Mouse (Mus musculus) kidney, adult 2 months (tissue): ENCODE measurements around the gene Fxyd6. TPM values are rescaled to one million over a fixed set of nuclear protein-coding genes. Genes with fewer than 3 reads are reported as not detected.

ENCODE experiments used
- DNase-seq: peaks from one replicate; pipeline ENCODE4 v3.0.0; 2021
- H3K27ac ChIP-seq: fragments of 200-500 bp; 2 replicates; pipeline ENCODE4 v1.5.1; 2012; ENCODE audit warnings: low read depth, low read length, control low read depth, inconsistent platforms; ENCODE audit not compliant: insufficient read depth
- H3K27me3 ChIP-seq: fragments of 200-500 bp; replicated peaks from 2 replicates; pipeline ENCODE4 v1.6.1; 2012; ENCODE audit warnings: mild to moderate bottlenecking, moderate library complexity, low read length, inconsistent platforms; ENCODE audit not compliant: control insufficient read depth, insufficient read depth
- H3K36me3 ChIP-seq: fragments of 200-500 bp; 2 replicates; pipeline ENCODE4 v1.6.1; 2012; ENCODE audit warnings: mild to moderate bottlenecking, moderate library complexity, low read length, inconsistent platforms; ENCODE audit not compliant: control insufficient read depth, insufficient read depth
- H3K4me1 ChIP-seq: fragments of 200-500 bp; 2 replicates; pipeline ENCODE4 v1.6.1; 2011; ENCODE audit warnings: low read length; ENCODE audit not compliant: control insufficient read depth, insufficient read depth
- H3K4me3 ChIP-seq: fragments of 200-500 bp; 2 replicates; pipeline ENCODE4 v1.5.1; 2011; ENCODE audit warnings: mild to moderate bottlenecking, low read depth, low read length, control low read depth; ENCODE audit not compliant: insufficient read depth
- CTCF ChIP-seq: fragments of 200-500 bp; conservative IDR thresholded peaks from 2 replicates; pipeline ENCODE4 v1.5.1; 2011; ENCODE audit warnings: low read depth, mild to moderate bottlenecking, control low read depth, low read length, moderate library complexity, mixed read lengths; ENCODE audit not compliant: insufficient read depth, insufficient read length
- POLR2A ChIP-seq: fragments of 200-500 bp; IDR thresholded peaks from one replicate; pipeline ENCODE4 v1.6.1; 2011; ENCODE audit warnings: low read depth, low read length, control low read depth
- WGBS: fragments of 180-500 bp; shearing (Covaris S2); methylation state at CpG from one replicate; pipeline ENCODE4 v1.1.7; 2018; 5-methylcytosine and 5-hydroxymethylcytosine counted together
- polyA plus RNA-seq: library from polyadenylated mRNA; depleted of rRNA; stranded (reverse); fragments of >200 nt; gene quantifications from 2 replicates; pipeline ENCODE4 v1.2.3, GENCODE M21; 2012

Gene Fxyd6
- polyA plus RNA-seq, 1 experiment = 20.3 TPM

GRCm38 (mm10) chr9:45374988-45375502, 5.1 kb downstream of the Fxyd6 start:
- DNase-seq = no peak
- WGBS = 92% methylated on average over 6 of the region's 6 CpGs
- no peaks in the 10 kb centered on the region for H3K27me3 ChIP-seq
- H3K27ac ChIP-seq = no peak overlapping the region
- H3K4me3 ChIP-seq = no peak overlapping the region
- H3K36me3 ChIP-seq = no peaks in the 10 kb centered on the region
- H3K4me1 ChIP-seq = no peaks in the 10 kb centered on the region
- TF ChIP-seq POLR2A = no peak

GRCm38 (mm10) chr9:45376427-45376826, 6.4 kb downstream of the Fxyd6 start:
- Histone ChIP-seq H3K4me3 (no peak overlapping the region), H3K27ac (no peak overlapping the region), H3K4me1 (no peaks in the 10 kb centered on the region), H3K27me3 (no peaks in the 10 kb centered on the region), H3K36me3 (no peaks in the 10 kb centered on the region)
- WGBS = 50% methylated on average over 4 of the region's 4 CpGs
- DNase-seq = no peak
- TF ChIP-seq CTCF = no peak

GRCm38 (mm10) chr9:45376883-45377282, 6.9 kb downstream of the Fxyd6 start:
- Histone ChIP-seq H3K4me1 (no peaks in the 10 kb centered on the region), H3K27me3 (no peaks in the 10 kb centered on the region), H3K27ac (no peak overlapping the region), H3K36me3 (no peaks in the 10 kb centered on the region), H3K4me3 (no peak overlapping the region)
- TF ChIP-seq CTCF (no peak), POLR2A (no peak)
- no peak for DNase-seq
- WGBS = 80% methylated on average over 2 of the region's 2 CpGs

GRCm38 (mm10) chr9:45380411-45381251, 10.6 kb downstream of the Fxyd6 start:
- DNase-seq = no peak
- no peak overlapping the region for H3K27ac ChIP-seq
- no peaks in the 10 kb centered on the region for H3K4me1 ChIP-seq
- TF ChIP-seq CTCF (no peak), POLR2A (no peak)
- H3K4me3 ChIP-seq = no peak overlapping the region
- no peaks in the 10 kb centered on the region for H3K27me3 ChIP-seq
- H3K36me3 ChIP-seq = no peaks in the 10 kb centered on the region
- WGBS = 55% methylated on average over 10 of the region's 10 CpGs

- TF ChIP-seq POLR2A = no peak
- TF ChIP-seq CTCF = no peak
- H3K36me3 ChIP-seq = no peaks in the 10 kb centered on the region
- DNase-seq = no peak
- no peaks in the 10 kb centered on the region for H3K27me3 ChIP-seq
- H3K27ac ChIP-seq = no peak overlapping the region
- no peaks in the 10 kb centered on the region for H3K4me1 ChIP-seq
- WGBS = 68% methylated on average over 5 of the region's 5 CpGs
- H3K4me3 ChIP-seq = no peak overlapping the region
These were observed 12.4 kb downstream of the Fxyd6 start for GRCm38 (mm10) chr9:45382336-45382735.

- H3K4me3 ChIP-seq = no peak overlapping the region
- no peaks in the 10 kb centered on the region for H3K4me1 ChIP-seq
- DNase-seq = no peak
- no peaks in the 10 kb centered on the region for H3K36me3 ChIP-seq
- WGBS = 85% methylated on average over 5 of the region's 5 CpGs
- H3K27ac ChIP-seq = no peak overlapping the region
- no peaks in the 10 kb centered on the region for H3K27me3 ChIP-seq
- TF ChIP-seq POLR2A (no peak), CTCF (no peak)
These were observed 12.8 kb downstream of the Fxyd6 start for GRCm38 (mm10) chr9:45382834-45383233.

- WGBS = 92% methylated on average over 6 of the region's 6 CpGs
- DNase-seq = no peak
- TF ChIP-seq POLR2A = no peak
- TF ChIP-seq CTCF = no peak
These were observed 13.9 kb downstream of the Fxyd6 start for GRCm38 (mm10) chr9:45383883-45384282.

More at GRCm38 (mm10) chr9:45383883-45384282, 13.9 kb downstream of the Fxyd6 start:
- Histone ChIP-seq H3K4me1 (no peaks in the 10 kb centered on the region), H3K4me3 (no peak overlapping the region), H3K36me3 (no peaks in the 10 kb centered on the region), H3K27me3 (no peaks in the 10 kb centered on the region), H3K27ac (no peak overlapping the region)
